Mouse (Mus musculus): ENCODE measurements around the gene Ank3. TPM values are rescaled to one million over a fixed set of nuclear protein-coding genes. Genes with fewer than 3 reads are reported as not detected.

Ank3 gene
- polyA plus RNA-seq, 1 experiment from 2014 or later: 21.9 TPM

DNA sequence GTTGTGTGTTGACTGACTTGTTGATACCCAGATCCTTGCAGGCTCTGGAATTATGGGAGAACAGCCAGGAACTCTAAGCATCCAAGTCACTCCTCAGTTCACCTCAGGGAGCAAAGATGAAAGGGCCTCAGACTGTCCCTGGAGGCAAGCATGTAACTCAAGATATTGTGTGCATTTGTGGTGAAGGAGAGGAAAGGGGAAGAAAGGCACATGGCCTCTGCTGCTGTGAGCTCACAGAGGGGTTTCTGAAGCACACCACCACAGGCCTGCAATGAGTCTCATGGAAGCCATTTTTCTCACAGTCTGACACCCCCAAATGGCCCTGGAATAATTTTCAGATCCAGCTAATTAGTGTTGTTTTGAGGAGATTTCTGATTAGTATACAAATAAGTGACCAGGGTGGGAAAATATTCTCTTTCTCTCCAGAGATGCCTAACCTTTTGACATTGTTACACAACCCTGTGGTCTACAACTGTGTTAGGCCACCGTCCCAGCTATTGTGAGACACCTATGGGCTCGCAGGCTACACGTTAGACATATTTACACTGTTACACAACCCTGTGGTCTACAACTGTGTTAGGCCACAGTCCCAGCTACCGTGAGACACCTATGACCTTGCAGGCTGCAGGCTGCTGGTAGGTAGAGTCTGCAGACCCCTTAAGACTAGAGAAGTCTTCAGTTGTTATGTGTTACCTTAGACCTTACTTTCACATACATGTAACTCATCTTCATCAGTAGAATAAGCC lies 485.5 kb downstream of the Ank3 start:
- Histone ChIP-seq H3K27me3 (replicated peaks) (no peaks in the 10 kb centered on the region), H3K4me1 (replicated peaks) (no peaks in the 10 kb centered on the region), H3K27ac (no peak overlapping the region), H3K4me2 (replicated peaks) (no peak overlapping the region), H3K9ac (no peak overlapping the region), H3K4me3 (replicated peaks) (no peak overlapping the region), H3K9me3 (no peaks in the 10 kb centered on the region), H3K36me3 (0 out of 2 replicates have a peak, but pooled peaks cover 4% of the 10 kb centered on the region)
- ATAC-seq: no peak
- 87% methylated on average over 4 of the region's 4 CpGs for WGBS

DNA sequence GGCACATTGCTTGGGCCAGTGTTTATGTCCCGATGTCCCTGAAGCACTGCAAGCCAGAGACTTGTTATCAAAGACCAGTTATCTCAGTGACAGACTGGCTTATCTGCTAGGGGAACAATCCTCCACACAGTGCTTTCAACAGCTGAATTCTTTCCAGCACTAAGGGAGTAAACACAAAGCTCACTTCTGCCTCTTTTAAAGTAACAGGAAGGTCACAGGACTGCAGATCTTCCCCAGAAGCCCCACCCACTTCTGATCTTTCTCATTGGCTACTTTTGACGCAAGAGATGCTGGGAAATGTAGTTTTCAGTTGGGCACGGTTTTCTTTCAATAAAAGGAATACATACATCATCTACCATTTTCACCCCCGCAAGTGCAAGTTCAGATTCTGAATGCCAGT lies 489.8 kb downstream of the Ank3 start:
- ATAC-seq: peak; percentile 89
- Histone ChIP-seq H3K36me3 (0 out of 2 replicates have a peak, but pooled peaks cover 4% of the 10 kb centered on the region), H3K27ac (peak overlapping the region; percentile 10; the same call in 1 of the 2 replicates), H3K9me3 (no peaks in the 10 kb centered on the region), H3K9ac (no peak overlapping the region), H3K4me2 (replicated peaks) (peak overlapping the region; percentile 45), H3K4me3 (replicated peaks) (no peak overlapping the region), H3K27me3 (replicated peaks) (no peaks in the 10 kb centered on the region), H3K4me1 (replicated peaks) (no peaks in the 10 kb centered on the region)
- WGBS: 14% methylated on average over 4 of the region's 4 CpGs

DNA sequence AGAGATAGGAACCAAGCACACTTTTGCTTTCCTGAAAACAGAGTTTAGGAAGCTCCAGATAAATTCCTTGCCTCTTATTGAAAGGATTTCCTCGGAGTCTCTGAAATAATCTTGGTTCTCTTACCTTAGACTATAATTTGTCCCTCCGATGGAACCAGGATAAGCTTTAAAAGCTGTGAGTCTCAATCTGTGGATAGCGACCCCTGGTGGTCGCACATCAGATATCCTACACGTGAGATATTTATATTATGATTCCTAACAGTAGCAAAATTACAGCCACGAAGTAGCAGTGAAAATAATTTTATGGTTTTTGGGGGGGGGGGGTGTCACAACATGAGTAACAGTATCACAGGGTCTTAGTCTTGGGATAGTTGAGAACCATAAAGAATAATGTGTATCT lies 491.2 kb downstream of the Ank3 start:
- H3K27ac ChIP-seq: no peak overlapping the region
- H3K27me3 ChIP-seq (replicated peaks): no peaks in the 10 kb centered on the region
- H3K9ac ChIP-seq: no peak overlapping the region
- 26% methylated on average over 6 of the region's 6 CpGs for WGBS
- H3K4me1 ChIP-seq (replicated peaks): no peaks in the 10 kb centered on the region
- H3K36me3 ChIP-seq: 0 out of 2 replicates have a peak, but pooled peaks cover 4% of the 10 kb centered on the region
- no peak overlapping the region for H3K4me2 ChIP-seq (replicated peaks)
- no peaks in the 10 kb centered on the region for H3K9me3 ChIP-seq
- no peak for ATAC-seq
- no peak overlapping the region for H3K4me3 ChIP-seq (replicated peaks)

DNA sequence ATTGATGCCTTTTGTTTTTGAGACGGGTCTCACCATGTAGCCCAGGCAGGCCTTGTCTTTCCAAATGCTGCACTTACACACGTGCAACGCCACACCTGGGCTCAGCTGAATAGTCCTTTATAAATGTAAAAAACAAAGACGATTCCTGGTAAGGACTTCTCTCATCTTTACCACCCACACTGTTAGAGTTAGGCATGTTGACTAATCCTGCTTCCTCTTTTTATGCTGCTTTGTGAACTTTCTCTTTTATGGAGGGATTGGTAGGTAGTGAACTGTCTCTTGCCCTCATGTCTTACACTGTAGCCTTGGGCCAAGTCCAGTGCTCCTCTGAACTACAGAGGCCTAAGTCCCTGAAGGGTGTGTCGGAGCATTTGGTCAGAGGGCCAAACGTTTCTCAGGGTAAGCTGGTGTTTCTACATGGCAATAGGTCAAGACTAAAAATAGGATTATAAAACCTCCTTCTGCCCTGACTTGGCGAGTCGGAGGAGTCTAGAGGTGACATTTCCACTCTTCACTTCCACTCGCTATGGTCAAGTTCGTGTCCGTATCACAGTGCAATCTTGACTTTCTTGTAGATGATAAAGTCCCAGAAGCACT lies 491.9 kb downstream of the Ank3 start:
- H3K9me3 ChIP-seq: no peaks in the 10 kb centered on the region
- H3K4me2 ChIP-seq (replicated peaks): no peak overlapping the region
- no peak overlapping the region for H3K4me3 ChIP-seq (replicated peaks)
- H3K4me1 ChIP-seq (replicated peaks): no peaks in the 10 kb centered on the region
- H3K36me3 ChIP-seq: 0 out of 2 replicates have a peak, but pooled peaks cover under 1% of the 10 kb centered on the region
- H3K9ac ChIP-seq: no peak overlapping the region
- 91% methylated on average over 11 of the region's 11 CpGs for WGBS
- ATAC-seq: no peak
- no peak overlapping the region for H3K27ac ChIP-seq
- no peaks in the 10 kb centered on the region for H3K27me3 ChIP-seq (replicated peaks)

DNA sequence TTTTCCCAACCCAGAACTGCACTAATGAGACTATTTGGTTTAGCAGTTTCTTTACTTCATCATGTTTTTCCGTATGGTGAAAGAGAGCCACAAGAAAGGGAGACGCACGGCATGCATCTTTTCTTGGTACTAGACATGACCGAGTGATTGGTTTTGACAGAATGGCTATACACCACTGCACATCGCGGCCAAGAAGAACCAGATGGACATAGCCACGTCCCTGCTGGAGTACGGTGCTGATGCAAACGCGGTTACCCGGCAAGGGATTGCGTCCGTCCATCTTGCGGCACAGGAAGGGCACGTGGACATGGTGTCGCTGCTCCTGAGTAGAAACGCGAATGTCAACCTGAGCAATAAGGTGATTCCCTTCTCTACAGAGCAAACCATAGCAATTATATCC lies 493.6 kb downstream of the Ank3 start:
- WGBS: 95% methylated on average over 18 of the region's 18 CpGs

DNA sequence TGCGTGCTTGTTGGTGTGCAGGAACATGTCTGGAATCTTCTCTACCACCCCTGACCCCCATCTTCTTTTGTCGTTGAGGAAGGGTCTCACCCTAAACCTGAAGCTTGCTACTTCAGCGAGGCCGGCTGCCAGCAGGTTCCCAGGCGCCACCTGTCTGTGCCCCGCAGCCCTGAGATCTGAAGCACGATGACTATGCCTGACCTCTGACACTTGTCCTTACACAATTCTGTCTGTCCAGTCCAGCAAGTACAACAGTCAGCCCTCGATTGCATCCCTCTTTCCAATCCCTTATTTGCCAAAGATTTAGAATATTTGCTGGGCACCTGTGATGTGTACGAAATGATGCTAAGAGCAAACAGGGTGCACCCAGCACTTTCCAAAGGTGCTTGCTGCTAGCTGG lies 497.0 kb downstream of the Ank3 start:
- ATAC-seq: no peak
- H3K4me2 ChIP-seq (replicated peaks): no peak overlapping the region
- H3K27ac ChIP-seq: no peak overlapping the region
- no peaks in the 10 kb centered on the region for H3K4me1 ChIP-seq (replicated peaks)
- 66% methylated on average over 9 of the region's 9 CpGs for WGBS
- H3K4me3 ChIP-seq (replicated peaks): no peak overlapping the region
- H3K36me3 ChIP-seq: no peaks in the 10 kb centered on the region
- H3K9ac ChIP-seq: no peak overlapping the region
- H3K27me3 ChIP-seq (replicated peaks): no peaks in the 10 kb centered on the region
- H3K9me3 ChIP-seq: no peaks in the 10 kb centered on the region

More for the DNA sequence above, 493.6 kb downstream of the Ank3 start:
- Histone ChIP-seq H3K27ac (no peak overlapping the region), H3K27me3 (replicated peaks) (no peaks in the 10 kb centered on the region), H3K4me1 (replicated peaks) (no peaks in the 10 kb centered on the region), H3K9ac (no peak overlapping the region), H3K36me3 (no peaks in the 10 kb centered on the region), H3K4me3 (replicated peaks) (no peak overlapping the region), H3K4me2 (replicated peaks) (no peak overlapping the region), H3K9me3 (no peaks in the 10 kb centered on the region)
- no peak for ATAC-seq

DNA sequence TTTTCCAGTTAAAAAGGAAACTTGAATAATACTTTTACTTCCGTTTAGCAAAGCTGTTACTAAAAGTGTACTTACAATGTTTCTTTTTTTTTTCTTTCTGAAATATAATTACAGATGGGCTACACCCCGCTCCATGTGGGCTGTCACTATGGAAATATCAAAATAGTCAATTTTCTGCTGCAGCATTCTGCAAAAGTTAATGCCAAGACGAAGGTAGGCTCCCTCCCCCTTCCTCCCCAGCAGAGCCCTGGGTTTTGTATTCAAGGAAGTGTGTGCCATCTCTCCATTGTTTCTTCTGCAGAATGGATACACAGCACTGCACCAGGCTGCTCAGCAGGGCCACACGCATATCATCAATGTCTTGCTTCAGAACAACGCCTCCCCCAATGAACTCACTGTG lies 499.4 kb downstream of the Ank3 start:
- Histone ChIP-seq H3K4me3 (replicated peaks) (no peak overlapping the region), H3K4me1 (replicated peaks) (no peaks in the 10 kb centered on the region), H3K9ac (no peak overlapping the region), H3K27me3 (replicated peaks) (no peaks in the 10 kb centered on the region), H3K27ac (no peak overlapping the region), H3K9me3 (no peaks in the 10 kb centered on the region), H3K4me2 (replicated peaks) (no peak overlapping the region), H3K36me3 (no peaks in the 10 kb centered on the region)
- no peak for ATAC-seq
- 85% methylated on average over 5 of the region's 5 CpGs for WGBS

DNA sequence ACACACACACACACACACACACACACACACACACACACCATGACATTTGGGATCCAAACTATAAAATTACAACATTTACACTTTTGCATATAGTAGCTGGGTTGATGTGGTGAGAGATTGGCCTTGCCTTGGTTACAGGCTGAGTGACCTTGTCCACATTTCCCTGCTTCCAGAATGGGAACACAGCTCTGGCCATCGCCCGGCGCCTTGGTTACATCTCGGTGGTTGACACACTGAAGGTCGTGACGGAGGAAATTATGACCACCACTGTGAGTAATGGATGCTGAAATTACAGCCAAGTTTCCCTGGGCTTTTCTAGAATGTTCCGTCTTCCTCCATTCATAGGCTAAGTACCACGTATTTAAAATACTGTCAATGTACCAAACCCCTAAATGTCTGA lies 500.2 kb downstream of the Ank3 start:
- WGBS: 93% methylated on average over 8 of the region's 8 CpGs
- H3K9ac ChIP-seq: no peak overlapping the region
- no peak overlapping the region for H3K27ac ChIP-seq

DNA sequence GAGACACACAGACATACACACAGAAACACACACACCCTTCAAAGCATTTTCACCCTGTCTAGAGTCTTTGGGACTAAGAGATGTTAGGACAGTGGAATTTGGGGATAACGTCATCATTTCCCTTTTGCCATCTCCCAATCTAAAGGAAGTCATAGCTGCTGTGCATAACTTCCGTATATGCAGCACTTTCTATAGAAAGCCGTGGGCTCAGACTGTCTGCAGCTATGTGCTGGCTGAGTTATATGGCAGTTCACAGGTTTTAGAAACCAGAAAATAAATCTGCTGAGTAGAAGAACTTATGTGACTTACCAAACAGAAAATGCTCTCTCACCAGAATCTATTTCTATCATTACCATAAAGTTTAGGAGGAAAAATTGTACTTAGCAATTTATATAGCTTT lies 501.2 kb downstream of the Ank3 start:
- Histone ChIP-seq H3K4me2 (replicated peaks) (no peak overlapping the region), H3K27me3 (replicated peaks) (no peaks in the 10 kb centered on the region)

More for the DNA sequence above, 500.2 kb downstream of the Ank3 start:
- no peak for ATAC-seq
- no peak overlapping the region for H3K4me2 ChIP-seq (replicated peaks)
- H3K4me3 ChIP-seq (replicated peaks): no peak overlapping the region
- no peaks in the 10 kb centered on the region for H3K9me3 ChIP-seq
- H3K36me3 ChIP-seq: no peaks in the 10 kb centered on the region
- no peaks in the 10 kb centered on the region for H3K4me1 ChIP-seq (replicated peaks)
- no peaks in the 10 kb centered on the region for H3K27me3 ChIP-seq (replicated peaks)

DNA sequence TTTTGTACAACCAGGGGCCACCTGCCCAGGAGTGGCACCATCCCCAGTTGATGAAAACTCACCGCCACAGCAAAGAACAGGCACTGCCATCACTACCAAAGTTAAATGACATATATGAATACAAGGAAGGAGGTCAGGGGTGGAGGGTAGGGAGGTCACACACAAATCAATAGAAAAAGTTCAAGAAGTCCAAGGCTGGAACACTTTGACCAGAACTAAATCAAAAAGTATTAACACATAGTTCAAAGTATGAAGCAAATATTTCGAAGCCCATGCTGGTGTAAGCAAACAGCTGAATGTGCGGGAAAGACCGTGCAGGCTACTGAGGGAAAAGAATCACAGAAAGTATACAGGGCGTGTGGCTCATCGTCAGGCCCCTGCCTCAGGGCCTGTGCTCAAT lies 503.5 kb downstream of the Ank3 start:
- no peaks in the 10 kb centered on the region for H3K9me3 ChIP-seq
- no peak overlapping the region for H3K4me2 ChIP-seq (replicated peaks)
- H3K9ac ChIP-seq: no peak overlapping the region
- ATAC-seq: no peak
- H3K27me3 ChIP-seq (replicated peaks): no peaks in the 10 kb centered on the region
- H3K4me3 ChIP-seq (replicated peaks): no peak overlapping the region
- H3K27ac ChIP-seq: no peak overlapping the region
- no peaks in the 10 kb centered on the region for H3K36me3 ChIP-seq
- H3K4me1 ChIP-seq (replicated peaks): no peaks in the 10 kb centered on the region
- 64% methylated on average over 6 of the region's 6 CpGs for WGBS

More for the DNA sequence above, 501.2 kb downstream of the Ank3 start:
- Histone ChIP-seq H3K4me3 (replicated peaks) (no peak overlapping the region), H3K9me3 (no peaks in the 10 kb centered on the region), H3K9ac (no peak overlapping the region), H3K4me1 (replicated peaks) (no peaks in the 10 kb centered on the region), H3K36me3 (no peaks in the 10 kb centered on the region), H3K27ac (no peak overlapping the region)
- 77% methylated on average over 3 of the region's 3 CpGs for WGBS
- no peak for ATAC-seq

DNA sequence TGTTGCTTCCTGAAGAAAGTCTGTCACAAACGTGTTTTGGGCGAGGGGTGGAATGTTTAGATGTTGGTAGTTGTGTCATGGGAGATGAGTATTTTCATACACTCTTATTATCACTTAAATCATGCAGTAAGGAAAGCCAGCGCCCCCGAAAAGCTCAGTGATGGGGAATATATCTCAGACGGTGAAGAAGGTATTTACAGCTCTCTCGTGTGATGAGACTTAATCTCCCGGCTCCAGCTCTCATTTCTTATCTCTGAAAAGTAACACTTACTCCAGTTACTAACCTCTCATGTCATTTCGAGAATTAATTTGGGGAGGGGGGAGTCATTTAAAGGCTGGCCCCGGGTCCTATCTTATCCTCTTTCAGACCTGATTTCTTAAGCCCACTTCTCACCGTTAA lies 505.7 kb downstream of the Ank3 start:
- no peak overlapping the region for H3K27ac ChIP-seq
- no peaks in the 10 kb centered on the region for H3K27me3 ChIP-seq (replicated peaks)
- no peaks in the 10 kb centered on the region for H3K9me3 ChIP-seq
- ATAC-seq: no peak
- no peak overlapping the region for H3K4me3 ChIP-seq (replicated peaks)
- no peak overlapping the region for H3K9ac ChIP-seq
- no peaks in the 10 kb centered on the region for H3K4me1 ChIP-seq (replicated peaks)
- no peaks in the 10 kb centered on the region for H3K36me3 ChIP-seq
- WGBS: 50% methylated on average over 10 of the region's 10 CpGs
- no peak overlapping the region for H3K4me2 ChIP-seq (replicated peaks)

DNA sequence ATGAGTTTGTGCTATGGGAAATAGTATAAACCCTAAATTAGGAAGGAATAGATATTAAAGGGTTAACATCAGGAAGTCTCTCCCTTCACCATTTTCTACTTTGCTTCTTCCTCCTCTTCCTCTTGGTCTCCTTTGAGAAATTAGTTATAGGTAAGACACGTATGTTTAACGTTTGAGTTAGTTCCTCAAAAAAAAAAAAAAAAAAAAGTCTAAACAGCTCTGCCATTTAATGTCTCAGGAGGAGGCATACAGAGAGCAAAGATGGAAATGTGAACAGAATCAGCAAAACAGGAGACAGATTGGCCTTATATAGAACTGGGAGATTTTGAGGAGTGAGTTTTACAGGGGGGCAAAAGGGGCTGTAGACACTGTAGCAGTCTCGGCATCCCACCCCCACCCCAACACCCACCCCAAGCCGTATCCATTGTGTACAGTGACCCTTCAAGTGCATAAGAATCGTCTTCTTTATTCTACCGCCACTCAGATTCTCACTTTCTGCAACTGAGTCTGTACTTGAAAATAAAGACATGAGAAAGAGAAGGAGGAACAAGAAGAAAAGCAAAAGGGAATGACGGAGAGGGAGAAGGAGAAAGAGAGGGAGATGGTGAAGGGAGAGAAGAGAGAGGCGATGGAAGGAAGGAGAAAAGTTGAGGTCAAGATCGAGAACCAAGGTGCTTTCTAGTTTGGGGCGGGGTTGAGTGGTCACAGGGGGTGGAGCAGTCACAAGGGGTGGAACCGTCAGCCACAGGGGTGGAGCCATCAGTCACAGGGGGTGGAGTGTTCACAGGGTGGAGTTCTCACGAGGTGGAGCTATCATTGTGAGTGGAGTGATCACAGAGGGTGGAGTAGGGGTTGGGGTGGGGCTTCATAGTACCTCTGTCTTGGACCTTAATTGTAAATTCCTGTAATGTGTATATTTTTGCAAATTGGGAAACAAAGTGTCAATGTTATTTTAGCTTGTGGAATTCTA lies 509.5 kb downstream of the Ank3 start:
- no peak overlapping the region for H3K27ac ChIP-seq
- WGBS: 53% methylated on average over 12 of the region's 12 CpGs
- H3K36me3 ChIP-seq: no peaks in the 10 kb centered on the region
- H3K4me3 ChIP-seq (replicated peaks): no peak overlapping the region
- no peaks in the 10 kb centered on the region for H3K4me1 ChIP-seq (replicated peaks)
- ATAC-seq: peak; percentile 77
- H3K4me2 ChIP-seq (replicated peaks): no peak overlapping the region
- H3K27me3 ChIP-seq (replicated peaks): no peaks in the 10 kb centered on the region
- no peak overlapping the region for H3K9ac ChIP-seq
- no peaks in the 10 kb centered on the region for H3K9me3 ChIP-seq

Measured in intestine, embryonic 15.5 days (tissue).